Mouse (Mus musculus) thymus, postnatal 4 days (tissue): ENCODE measurements around the gene Adss.
"Not testable (repeated sequence)": the region's sequence is repeated elsewhere in the genome, so short reads cannot be mapped to it uniquely, and the experiment has no call there.

ENCODE experiments used
- DNase-seq: peaks from one replicate; pipeline ENCODE4 v3.0.0; 2021

Adss gene

GRCm38 (mm10) chr1:177796193-177796939 lies at the start of gene Adss:
TSS of gene Adss (minus strand) at chr1:177796511.
- peak; percentile 99 for DNase-seq

- peak; percentile 69 for DNase-seq
These were observed 49.5 kb upstream of the Adss start for GRCm38 (mm10) chr1:177845812-177846211.

- not testable (repeated sequence) for DNase-seq
These were observed 31.5 kb upstream of the Adss start for GRCm38 (mm10) chr1:177827776-177828175.

- peak; percentile 76 for DNase-seq
These were observed 10.5 kb upstream of the Adss start for GRCm38 (mm10) chr1:177806772-177807171.

- DNase-seq = no peak
These were observed 7.2 kb upstream of the Adss start for GRCm38 (mm10) chr1:177803511-177803910.

- DNase-seq = peak; percentile 22
These were observed 942 bp upstream of the Adss start for GRCm38 (mm10) chr1:177797151-177797755.

GRCm38 (mm10) chr1:177795421-177796192 lies 704 bp downstream of the Adss start:
- DNase-seq = peak; percentile 78

- peak; percentile 14 for DNase-seq
These were observed 1.4 kb downstream of the Adss start for GRCm38 (mm10) chr1:177794866-177795265.

GRCm38 (mm10) chr1:177792835-177793234 lies 3.5 kb downstream of the Adss start:
- DNase-seq = no peak

GRCm38 (mm10) chr1:177777397-177777796 lies 18.9 kb downstream of the Adss start:
- DNase-seq = no peak

- no peak for DNase-seq
These were observed 27.4 kb downstream of the Adss start for GRCm38 (mm10) chr1:177768931-177769330.

- DNase-seq = no peak
These were observed 39.1 kb downstream of the Adss start for GRCm38 (mm10) chr1:177757249-177757648.

- no peak for DNase-seq
These were observed 42.8 kb downstream of the Adss start for GRCm38 (mm10) chr1:177753496-177753895.

GRCm38 (mm10) chr1:177747869-177748540 lies 48.3 kb downstream of the Adss start:
- no peak for DNase-seq

GRCm38 (mm10) chr1:177744521-177745325 lies 51.6 kb downstream of the Adss start:
- DNase-seq = no peak

GRCm38 (mm10) chr1:177742119-177742518 lies 54.2 kb downstream of the Adss start:
- no peak for DNase-seq

- no peak for DNase-seq
These were observed 55.6 kb downstream of the Adss start for GRCm38 (mm10) chr1:177740707-177741106.

- no peak for DNase-seq
These were observed 58.7 kb downstream of the Adss start for GRCm38 (mm10) chr1:177737505-177738105.

- DNase-seq = no peak
These were observed 64.3 kb downstream of the Adss start for GRCm38 (mm10) chr1:177731973-177732372.

GRCm38 (mm10) chr1:177729043-177730024 lies 67.0 kb downstream of the Adss start, which contains the start of gene 1700016C15Rik:
TSS of gene 1700016C15Rik (plus strand) at chr1:177729814.
- DNase-seq = no peak
